Mouse (Mus musculus) gastrocnemius, postnatal 25 days (tissue): ENCODE measurements around the gene Srrm4. TPM values are rescaled to one million over a fixed set of nuclear protein-coding genes. Genes with fewer than 3 reads are reported as not detected.

Experiments
- DNase-seq: peaks from one replicate; pipeline ENCODE4 v3.0.0; 2022
- total RNA-seq, 2 experiments: library from RNA; stranded (reverse); gene quantifications; 1 replicate in 1 of 2; 2 replicates in 1 of 2; pipeline ENCODE4 v1.2.3; 2021

Gene Srrm4
- total RNA-seq, 2 experiments from 2014 or later, result 0.20 to 0.24 TPM

DNA sequence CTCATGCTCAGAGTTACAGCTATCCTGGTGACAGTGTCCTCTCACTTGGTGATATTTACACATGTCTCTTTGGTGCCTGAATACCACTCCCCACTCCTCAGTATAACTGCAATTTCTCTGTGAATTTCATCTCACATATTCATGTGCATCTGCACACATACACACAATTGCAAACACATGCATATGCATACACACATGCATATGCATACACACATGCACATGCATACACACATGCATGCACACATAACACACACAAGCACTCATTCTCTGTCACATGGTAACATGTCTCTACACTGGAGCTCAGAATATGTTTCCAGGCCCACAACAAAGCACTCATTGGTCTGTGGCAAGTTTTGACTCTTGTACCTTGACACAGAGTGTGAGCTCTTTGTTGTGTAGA is 39.0 kb downstream of the Srrm4 start:
- no peak for DNase-seq

DNA sequence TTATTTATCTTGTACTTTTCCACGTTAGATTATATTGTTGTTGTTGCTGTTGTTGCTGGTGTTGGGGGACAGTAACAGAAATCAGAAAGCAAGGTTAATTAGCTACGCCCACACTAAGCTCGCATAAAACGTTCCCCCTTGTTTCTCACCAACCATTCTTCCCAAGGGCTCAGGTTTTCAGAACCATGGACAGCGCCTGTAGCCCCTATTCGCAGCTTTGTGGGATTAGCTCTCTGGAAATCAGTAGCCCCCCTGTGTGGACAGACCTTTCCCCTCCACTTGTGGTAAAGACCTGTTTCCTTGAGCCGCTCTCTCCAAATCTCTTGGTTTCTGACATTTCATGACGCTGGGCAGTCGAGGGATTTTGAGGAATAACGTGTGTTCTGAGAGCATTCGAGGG is 45.9 kb downstream of the Srrm4 start:
- no peak for DNase-seq

GRCm38 (mm10) chr5:116542317-116542716 is 49.3 kb downstream of the Srrm4 start:
- no peak for DNase-seq

DNA sequence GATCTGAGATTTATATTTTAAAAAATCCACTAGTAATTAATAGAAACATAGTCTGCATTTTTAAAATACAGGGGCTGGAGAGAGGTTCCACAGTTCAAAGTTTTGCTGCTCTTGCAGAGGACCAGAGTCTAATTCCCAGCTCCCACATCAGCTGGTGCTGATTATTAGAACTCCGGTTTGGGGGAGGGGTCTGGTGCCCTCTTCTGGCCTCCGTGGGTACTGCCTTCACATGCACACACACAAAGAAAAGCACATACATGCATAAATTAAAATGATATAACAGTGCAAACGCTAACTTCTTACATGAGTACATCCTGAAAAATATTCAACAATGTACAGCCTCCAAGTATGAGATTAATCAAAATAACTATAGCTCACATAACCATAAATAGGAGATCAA is 50.5 kb downstream of the Srrm4 start:
- no peak for DNase-seq

GRCm38 (mm10) chr5:116539360-116539759 is 52.3 kb downstream of the Srrm4 start:
- no peak for DNase-seq

DNA sequence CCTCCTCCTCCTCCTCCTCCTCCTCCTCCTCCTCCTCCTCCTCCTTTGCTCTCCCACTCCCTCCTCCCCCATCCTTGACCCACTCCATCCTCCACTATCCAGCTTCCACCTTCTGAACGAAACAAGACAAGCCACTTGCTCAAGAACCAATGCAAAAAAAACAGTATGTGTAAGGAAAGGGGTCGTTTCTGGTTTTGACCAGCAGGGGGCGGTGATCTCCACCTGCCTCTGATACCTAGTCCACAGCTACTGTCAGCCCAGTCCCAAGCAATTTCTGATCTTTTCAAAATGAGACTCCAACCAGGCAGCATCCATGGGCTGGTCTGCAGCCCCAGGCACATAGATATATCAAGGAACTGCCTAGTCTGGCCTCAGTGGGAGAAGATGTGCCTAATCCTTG is 53.1 kb downstream of the Srrm4 start:
- DNase-seq, result no peak

- no peak for DNase-seq
Observed at GRCm38 (mm10) chr5:116526324-116526723, 65.3 kb downstream of the Srrm4 start.

- no peak for DNase-seq
Observed at GRCm38 (mm10) chr5:116525308-116525707, 66.3 kb downstream of the Srrm4 start.

DNA sequence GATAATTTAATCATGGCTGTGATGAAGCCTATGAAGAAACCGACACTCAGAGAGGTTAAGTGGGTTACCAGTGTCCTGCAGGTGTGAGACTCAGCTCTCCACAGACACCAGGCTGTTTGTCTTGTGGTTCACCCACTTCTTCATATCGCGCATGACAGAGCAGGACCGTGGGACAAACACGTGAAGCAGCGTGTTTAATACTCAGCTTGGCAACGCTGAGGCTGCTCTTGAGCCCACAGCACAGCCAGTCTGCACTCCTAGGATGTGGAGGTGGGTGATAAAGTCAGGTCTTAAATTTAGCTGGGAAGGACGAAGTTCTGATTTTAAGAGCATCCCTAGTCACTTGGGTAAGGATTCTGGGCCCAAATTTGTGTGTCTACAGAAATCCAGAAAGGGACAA is 68.1 kb downstream of the Srrm4 start:
- DNase-seq, result no peak

- no peak for DNase-seq
Observed at GRCm38 (mm10) chr5:116523079-116523478, 68.5 kb downstream of the Srrm4 start.

GRCm38 (mm10) chr5:116522273-116522672 is 69.3 kb downstream of the Srrm4 start:
- no peak for DNase-seq

- DNase-seq, result no peak
Observed at GRCm38 (mm10) chr5:116518047-116518446, 73.6 kb downstream of the Srrm4 start.

DNA sequence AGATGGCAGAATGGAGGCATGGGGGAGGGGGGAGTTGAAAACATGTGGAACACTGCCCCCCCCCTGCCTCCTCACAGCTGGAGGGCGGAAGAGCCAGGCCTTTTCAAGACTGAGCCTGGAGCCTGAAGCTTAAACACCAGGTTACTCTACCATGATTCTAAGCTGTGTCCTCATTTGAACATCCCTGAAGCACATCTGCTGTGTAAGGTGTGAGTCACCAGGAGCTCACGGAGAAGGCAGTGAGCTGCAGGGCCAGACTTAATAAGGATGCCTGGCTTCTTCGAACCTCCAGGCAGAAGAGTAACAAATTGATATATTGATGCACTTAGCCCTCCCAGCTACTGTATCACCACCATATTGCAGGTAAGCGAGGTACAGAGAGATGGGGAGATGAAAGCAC is 79.5 kb downstream of the Srrm4 start:
- DNase-seq, result no peak

DNA sequence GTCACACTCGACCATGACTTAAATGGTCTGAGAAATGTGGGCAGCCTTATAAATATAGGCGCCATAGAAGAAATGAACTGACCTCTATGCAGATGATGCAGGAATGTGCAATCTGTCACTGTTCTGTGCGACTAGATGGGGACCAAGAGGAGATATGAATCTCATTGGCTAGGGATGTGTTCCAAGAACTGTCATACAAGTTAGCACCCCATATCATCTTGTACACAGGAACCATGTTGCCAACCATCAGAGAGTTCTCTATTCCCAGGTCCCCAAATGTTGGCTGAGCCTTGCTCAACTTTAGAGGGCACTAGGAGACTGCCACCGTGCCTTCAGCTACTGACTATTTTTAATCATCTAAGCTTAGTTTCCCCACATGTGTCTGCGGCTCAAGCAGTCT is 81.4 kb downstream of the Srrm4 start:
- DNase-seq, result no peak

DNA sequence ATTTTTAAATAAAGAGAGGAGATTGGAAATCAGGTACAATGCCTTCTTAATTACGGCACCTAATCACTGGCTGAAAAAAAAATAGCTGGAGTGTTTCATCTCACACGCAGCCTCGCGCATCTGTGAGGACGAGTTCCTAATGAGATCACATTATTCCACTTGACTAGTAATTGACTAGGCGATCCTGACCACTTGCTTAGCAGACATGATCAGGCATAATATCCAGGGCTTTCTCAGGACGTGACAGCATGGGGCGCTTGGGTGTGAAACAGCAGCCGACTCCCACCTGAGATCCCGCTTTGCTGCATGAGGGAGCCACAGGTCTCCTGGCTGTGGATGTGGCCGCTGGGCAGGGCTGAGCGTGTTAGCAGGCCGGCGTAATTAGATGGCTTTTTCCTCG is 90.3 kb downstream of the Srrm4 start:
- DNase-seq, result no peak

DNA sequence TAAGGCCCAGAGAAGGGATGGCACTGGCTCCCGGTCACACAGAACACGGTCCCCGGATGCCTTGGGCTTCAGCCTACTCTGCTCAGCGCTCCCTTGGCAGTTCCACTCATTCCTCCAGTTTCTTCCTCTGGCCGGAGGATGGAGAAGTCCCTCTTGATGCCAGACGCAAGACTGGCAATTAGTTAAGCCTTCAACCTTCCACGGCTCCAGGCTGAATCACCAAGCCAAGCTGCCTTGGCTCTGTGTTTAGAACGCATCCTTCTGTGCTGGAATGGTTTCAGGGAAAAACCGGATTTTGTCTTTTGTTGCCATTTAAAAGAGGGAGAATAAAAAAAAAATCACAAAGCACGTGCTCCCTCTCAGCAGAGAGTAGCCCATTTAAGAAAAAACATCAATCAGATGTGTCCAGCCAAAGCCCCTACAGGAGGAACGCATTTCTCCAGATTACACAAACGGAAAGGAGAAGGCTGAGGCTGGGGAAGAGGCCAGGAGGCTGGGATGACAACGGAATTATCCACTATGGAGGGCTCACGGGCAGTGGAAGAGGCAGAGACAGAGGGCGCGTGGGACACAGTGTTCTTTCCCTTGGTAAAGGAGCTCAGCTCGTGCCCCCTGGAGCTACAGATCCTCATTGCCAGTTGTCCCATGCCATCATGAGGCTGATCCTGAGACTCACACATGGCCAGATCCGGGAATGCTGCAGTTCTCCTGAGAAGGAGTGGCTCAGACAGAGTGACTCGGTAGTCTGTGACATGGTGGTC is 92.6 kb downstream of the Srrm4 start:
- DNase-seq, result no peak

GRCm38 (mm10) chr5:116497866-116498265 is 93.8 kb downstream of the Srrm4 start:
- no peak for DNase-seq

DNA sequence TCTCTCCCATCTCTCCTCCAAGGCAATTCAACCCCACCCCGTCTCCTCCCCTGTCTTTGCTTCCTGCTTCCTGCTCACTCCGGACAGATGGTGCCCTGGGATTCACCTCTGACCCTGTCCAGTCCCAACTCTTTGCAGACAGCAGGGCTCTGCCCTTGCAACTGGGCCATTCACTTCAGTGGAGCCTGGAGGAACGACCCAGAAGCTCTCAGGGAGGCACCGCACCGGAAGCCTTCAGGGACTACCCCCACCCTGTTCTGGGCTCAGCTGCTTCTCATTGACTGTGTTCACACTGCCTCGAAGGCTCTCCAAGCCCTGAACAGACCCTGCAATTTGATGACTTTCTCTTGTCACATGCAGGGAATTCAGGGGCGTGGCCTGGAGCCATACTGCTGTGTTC is 94.4 kb downstream of the Srrm4 start:
- no peak for DNase-seq

DNA sequence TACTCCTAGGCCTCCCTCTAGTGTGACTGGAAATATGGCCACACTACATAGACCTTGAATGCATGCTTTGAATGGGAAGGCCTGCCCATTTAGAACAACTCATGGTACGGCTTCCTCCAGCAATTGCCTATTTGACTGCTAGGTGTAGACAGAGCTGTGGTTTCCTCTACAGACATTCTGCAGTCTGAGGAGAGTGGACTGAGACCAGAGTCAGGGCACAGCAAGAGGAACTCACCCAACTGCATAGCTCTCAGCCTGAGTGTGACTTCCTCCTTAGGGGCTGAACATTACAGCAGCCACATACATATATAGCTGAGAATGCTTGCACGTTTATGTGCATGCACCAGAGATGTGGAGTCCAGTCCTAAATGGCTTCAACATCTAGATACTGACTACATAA is 94.9 kb downstream of the Srrm4 start:
- no peak for DNase-seq

- no peak for DNase-seq
Observed at GRCm38 (mm10) chr5:116495466-116495865, 96.2 kb downstream of the Srrm4 start.

DNA sequence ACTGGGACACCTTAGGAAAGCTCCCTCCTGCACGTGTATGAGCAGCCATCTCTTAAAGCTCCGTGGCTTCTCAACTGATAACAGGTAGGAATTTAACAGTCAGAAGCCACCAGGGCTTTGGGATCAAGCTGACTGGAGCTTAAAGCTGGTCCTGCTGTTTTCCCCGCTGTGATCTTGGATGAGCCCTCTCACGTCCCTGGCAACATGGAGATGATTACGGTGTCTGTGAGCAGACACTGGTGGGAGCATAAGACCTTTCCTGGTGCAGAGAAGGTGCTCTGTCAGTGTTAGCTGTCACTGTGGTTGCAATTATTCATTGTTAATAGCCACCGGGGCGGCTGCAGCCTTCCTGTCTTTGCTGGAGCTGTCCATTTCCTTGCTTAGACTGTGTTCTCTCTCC is 97.2 kb downstream of the Srrm4 start:
- DNase-seq, result no peak

GRCm38 (mm10) chr5:116492726-116493125 is 98.9 kb downstream of the Srrm4 start:
- no peak for DNase-seq

DNA sequence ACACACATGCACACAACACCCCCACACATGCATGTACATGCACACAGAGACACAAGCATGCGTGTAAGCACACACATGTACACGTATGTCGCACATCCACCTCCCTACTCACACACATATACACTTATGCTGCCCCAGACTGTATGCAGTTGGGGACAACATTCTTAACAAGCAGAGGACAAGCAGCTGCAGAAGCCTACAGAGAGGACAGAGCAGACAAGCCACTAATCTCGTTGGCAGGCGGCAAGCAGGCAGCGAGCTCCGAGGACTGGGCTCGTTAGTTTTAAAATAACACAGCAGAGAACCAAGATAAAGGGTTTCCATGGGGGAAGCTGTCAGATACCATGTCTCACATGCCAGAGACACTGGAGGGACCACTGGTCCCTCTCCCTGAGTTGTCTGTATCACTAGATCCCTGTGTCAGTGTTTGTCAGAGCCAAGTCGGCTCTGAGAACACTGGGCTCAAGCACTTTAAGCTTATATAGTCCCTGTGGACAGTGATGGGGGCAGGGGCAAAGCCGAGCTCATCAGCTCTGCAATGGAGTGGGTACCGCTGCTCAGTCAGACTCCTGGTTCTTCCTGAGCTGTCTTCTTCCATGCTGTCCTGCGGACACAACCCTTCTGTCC is 99.7 kb downstream of the Srrm4 start:
- DNase-seq, result no peak

GRCm38 (mm10) chr5:116490826-116491225 is 100.8 kb downstream of the Srrm4 start:
- no peak for DNase-seq
